In the genomic region with DNA sequence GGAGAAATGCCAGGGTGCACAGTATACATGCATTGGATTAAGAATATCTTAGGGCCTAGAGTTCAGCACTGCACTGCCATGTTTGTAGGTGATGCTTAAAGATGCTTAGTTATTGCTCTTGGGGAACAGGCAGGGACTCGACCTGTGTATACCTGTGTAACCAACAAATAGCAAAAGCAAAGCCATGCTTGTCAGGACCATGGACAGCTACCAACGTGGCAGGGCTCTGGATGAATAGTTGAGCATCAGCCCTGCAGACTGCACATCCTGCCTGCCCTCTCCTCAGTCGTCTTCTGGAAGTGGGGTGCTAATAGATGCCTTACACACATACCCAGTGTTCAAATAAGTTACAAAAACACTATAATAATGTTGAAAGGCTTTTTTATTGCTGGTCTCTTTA, we compare ENCODE assay signal across 9 mouse cellular contexts.
A peak's percentile ranks its signal among the peaks of the same experiment; 100 is the strongest.
DNase-seq lines count a peak whose midpoint lies in the region; ATAC-seq and TF ChIP-seq lines count a peak whose summit lies in the region.
"Had no signal": no experiment of that assay in that cellular context is flagged by ENCODE, and none has a peak within 500 bp of the region (broad histone marks: within the 10 kb centered on the region; RNA-seq: fewer than 3 reads in every experiment).

No protein-coding gene starts in this region.

- H3K36me3 ChIP-seq in intestine, postnatal 0 days (ENCODE audit: control insufficient read depth, insufficient read depth) = no peaks in the 10 kb centered on the region

- H3K4me2 ChIP-seq in intestine, postnatal 0 days (replicated peaks; ENCODE audit: low read depth) = no peak overlapping the region

- no peak for TF ChIP-seq CTCF in intestine, postnatal 0 days (IDR thresholded peaks at IDR 0.05; ENCODE audit: low read depth)

- WGBS in intestine, postnatal 0 days = 1% methylated on average over 3 of the region's 3 CpGs

- H3K27ac ChIP-seq in intestine, postnatal 0 days (ENCODE audit: low read depth, low read length) = no peak overlapping the region

- H3K4me3 ChIP-seq in intestine, postnatal 0 days (ENCODE audit: low read depth, low read length) = no peak overlapping the region
- H3K4me3 ChIP-seq: erythroblast, embryonic 14.5 days had no signal

- no peak for ATAC-seq in intestine, postnatal 0 days

- H3K27me3 ChIP-seq in intestine, postnatal 0 days (replicated peaks; ENCODE audit: control insufficient read depth, insufficient read depth, low read length) = no peaks in the 10 kb centered on the region

- H3K4me1 ChIP-seq in intestine, postnatal 0 days (replicated peaks; ENCODE audit: control insufficient read depth, insufficient read depth, low read length) = no peaks in the 10 kb centered on the region

- no peak overlapping the region for H3K9ac ChIP-seq in intestine, postnatal 0 days (ENCODE audit: low read depth, low read length)

- DNase-seq in cerebellum, adult 8-10 months = peak; percentile 1
- DNase-seq in cerebellum, adult 9-10 months = no peak
- peak; percentile 8 for DNase-seq in 416B (ENCODE audit: low read depth)
- peak; percentile 10 for DNase-seq in c-Kit-positive CD71-positive TER-119-positive erythroid progenitor cells, embryonic 14.5 days (ENCODE audit: low spot score)
- DNase-seq in kidney, adult 8-10 months = peak; percentile 18 to 63
- peak; percentile 54 for DNase-seq in lung, postnatal 36 days
- DNase-seq in frontal cortex, postnatal 14 days (ENCODE audit: low spot score in 2 of 2) = no peak

- H3K9me3 ChIP-seq in intestine, postnatal 0 days (ENCODE audit: control insufficient read depth) = no peaks in the 10 kb centered on the region

Comparison
In these comparisons a context has a peak if more than half of its experiments do, and no peak if none do; other contexts are left out.
1. DNase-seq: peak in cerebellum, adult 8-10 months (single experiment), 416B (single experiment), c-Kit-positive CD71-positive TER-119-positive erythroid progenitor cells, embryonic 14.5 days (single experiment), kidney, adult 8-10 months (2 of 2) and lung, postnatal 36 days (single experiment); none in cerebellum, adult 9-10 months (single experiment) and frontal cortex, postnatal 14 days (0 of 2).